Mouse (Mus musculus) liver, embryonic 15.5 days (tissue): ENCODE measurements around the gene Ruvbl1. TPM values are rescaled to one million over a fixed set of nuclear protein-coding genes. Genes with fewer than 3 reads are reported as not detected.

ENCODE experiments used
- ATAC-seq: fragments of 200-750 bp; cut with Nextera tagmentation; 2 replicates; pipeline ENCODE4 v1.8.0; 2017; ENCODE audit warnings: moderate number of reproducible peaks, mild to moderate bottlenecking, moderate library complexity; ENCODE audit not compliant: insufficient read depth
- H3K27ac ChIP-seq: fragments of 300-500 bp; sonication (generic); replicated peaks from 2 replicates; pipeline ENCODE4 v1.5.1; 2015; ENCODE audit warnings: mild to moderate bottlenecking, inconsistent platforms
- H3K27me3 ChIP-seq: fragments of 300-500 bp; sonication (generic); 2 replicates; pipeline ENCODE4 v1.6.1; 2015; ENCODE audit warnings: mild to moderate bottlenecking, inconsistent platforms
- H3K36me3 ChIP-seq: fragments of 300-500 bp; sonication (generic); replicated peaks from 2 replicates; pipeline ENCODE4 v1.6.1; 2015; ENCODE audit warnings: moderate library complexity, mild to moderate bottlenecking, inconsistent platforms
- H3K4me1 ChIP-seq: fragments of 300-500 bp; sonication (generic); replicated peaks from 2 replicates; pipeline ENCODE4 v1.6.1; 2015; ENCODE audit warnings: inconsistent platforms
- H3K4me2 ChIP-seq: fragments of 300-500 bp; sonication (generic); 2 replicates; pipeline ENCODE4 v1.6.1; 2015; ENCODE audit warnings: moderate library complexity, mild to moderate bottlenecking, inconsistent platforms
- H3K4me3 ChIP-seq: fragments of 300-500 bp; sonication (generic); replicated peaks from 2 replicates; pipeline ENCODE4 v1.5.1; 2015; ENCODE audit warnings: mild to moderate bottlenecking, inconsistent platforms
- H3K9ac ChIP-seq: fragments of 300-500 bp; sonication (generic); 2 replicates; pipeline ENCODE4 v1.6.1; 2015; ENCODE audit warnings: moderate library complexity, mild to moderate bottlenecking, inconsistent platforms
- H3K9me3 ChIP-seq: fragments of 300-500 bp; sonication (generic); replicated peaks from 2 replicates; pipeline ENCODE4 v1.6.1; 2016; ENCODE audit warnings: inconsistent platforms
- WGBS: fragments of 180-500 bp; shearing (Covaris S2); methylation state at CpG from one replicate; pipeline ENCODE4 v1.1.7; 2015; ENCODE audit warnings: mixed read lengths; ENCODE audit not compliant: insufficient replicate concordance; 5-methylcytosine and 5-hydroxymethylcytosine counted together
- polyA plus RNA-seq: library from polyadenylated mRNA; unstranded; fragments of >200 nt; fragmentation: Nextera tagmentation; extraction: Ambion mirVana; gene quantifications from 2 replicates; pipeline ENCODE4 v1.2.1, GENCODE M21; 2015

The Ruvbl1 gene
- polyA plus RNA-seq, 1 experiment from 2014 or later, result 68.2 TPM

- Histone ChIP-seq H3K36me3 (peaks cover 49% of the 10 kb centered on the region), H3K4me1 (peaks cover 66% of the 10 kb centered on the region), H3K4me3 (peak overlapping the region; percentile 64), H3K4me2 (peak overlapping the region; percentile 97), H3K27ac (peak overlapping the region; percentile 94), H3K9ac (peak overlapping the region; percentile 65), H3K9me3 (no peaks in the 10 kb centered on the region), H3K27me3 (no peaks in the 10 kb centered on the region)
- peak; percentile 56 for ATAC-seq
- 3% methylated on average over 76 of the region's 76 CpGs for WGBS
These were observed 34.5 kb downstream of the Ruvbl1 start for GRCm38 (mm10) chr6:88499481-88500404.

- peak overlapping the region; percentile 97 for H3K4me2 ChIP-seq
- peak overlapping the region; percentile 94 for H3K27ac ChIP-seq
- no peaks in the 10 kb centered on the region for H3K9me3 ChIP-seq
- ATAC-seq, result no peak
- peak overlapping the region; percentile 65 for H3K9ac ChIP-seq
- no peaks in the 10 kb centered on the region for H3K27me3 ChIP-seq
- peaks cover 55% of the 10 kb centered on the region for H3K36me3 ChIP-seq
- 10% methylated on average over 3 of the region's 3 CpGs for WGBS
- peak overlapping the region; percentile 64 for H3K4me3 ChIP-seq
- H3K4me1 ChIP-seq, result peaks cover 64% of the 10 kb centered on the region
These were observed 35.2 kb downstream of the Ruvbl1 start for GRCm38 (mm10) chr6:88500405-88500767.

DNA sequence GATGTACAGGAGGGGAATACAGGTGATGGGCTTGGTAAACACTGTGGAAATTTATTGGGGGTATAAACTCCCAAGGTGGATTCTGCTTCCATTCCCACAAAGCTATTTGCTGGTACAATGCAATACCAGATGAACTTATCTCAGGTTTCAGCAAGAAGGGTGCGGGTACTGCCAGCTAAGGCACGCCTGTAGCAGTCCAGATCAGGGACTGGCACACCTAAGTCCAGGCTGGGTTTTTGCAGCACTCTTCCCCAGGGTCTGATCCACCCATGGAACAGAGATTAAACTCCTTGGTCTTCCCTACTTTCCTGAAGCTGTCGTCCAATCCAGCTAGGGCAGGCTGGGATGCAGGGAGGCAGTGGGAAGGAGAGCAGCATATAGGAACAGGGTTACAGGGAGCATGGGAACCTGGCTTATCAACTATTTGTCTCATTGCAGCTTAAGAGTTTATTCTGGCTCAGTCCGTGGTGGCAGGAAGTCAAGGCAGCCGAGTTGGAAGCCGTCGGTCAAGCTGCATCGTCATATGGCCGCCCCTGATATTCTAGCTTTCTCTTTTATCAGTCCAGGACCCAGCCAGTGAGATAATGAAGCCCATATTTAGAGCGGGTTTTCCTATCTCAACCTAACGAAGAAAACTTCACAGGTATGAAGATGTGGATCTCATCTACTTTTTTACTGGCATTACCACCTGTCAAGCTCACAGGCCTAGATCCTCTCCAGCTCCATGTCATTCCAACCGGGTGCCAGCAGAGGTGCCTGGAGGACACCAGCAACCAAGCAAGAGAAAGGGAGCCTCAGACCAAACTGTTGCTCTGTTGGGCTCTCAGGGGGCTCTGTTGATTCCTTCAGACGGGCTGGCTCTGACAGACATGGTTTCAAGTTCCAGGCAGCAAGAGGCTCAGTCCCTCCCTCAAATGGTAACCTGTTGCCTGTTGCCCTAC is 37.1 kb downstream of the Ruvbl1 start:
- Histone ChIP-seq H3K4me3 (peak overlapping the region; percentile 22), H3K9ac (peak overlapping the region; percentile 48), H3K27me3 (no peaks in the 10 kb centered on the region), H3K4me2 (peak overlapping the region; percentile 67), H3K36me3 (peaks cover 64% of the 10 kb centered on the region), H3K27ac (peak overlapping the region; percentile 94), H3K9me3 (no peaks in the 10 kb centered on the region), H3K4me1 (peaks cover 58% of the 10 kb centered on the region)
- peak; percentile 66 for ATAC-seq
- WGBS, result 18% methylated on average over 13 of the region's 13 CpGs

DNA sequence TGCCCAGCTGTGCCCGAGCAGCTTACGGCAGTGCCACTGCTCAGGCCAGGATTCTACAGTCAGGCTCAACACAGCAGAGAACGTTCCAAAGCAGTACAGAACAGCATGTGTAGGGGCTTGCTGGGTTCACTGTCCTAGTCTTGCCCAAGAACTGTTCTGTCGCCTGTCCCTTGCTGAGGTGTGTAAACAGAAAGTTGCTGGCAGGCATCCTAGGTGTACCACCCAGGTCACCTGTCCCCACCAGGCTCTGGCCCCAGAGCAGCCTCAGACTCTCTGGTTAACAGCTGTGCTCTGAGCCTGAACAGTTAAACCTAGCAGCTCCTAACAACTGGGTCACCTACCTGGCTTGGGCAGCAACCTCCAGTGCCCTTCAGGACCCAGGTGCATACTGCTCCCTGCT is 37.8 kb downstream of the Ruvbl1 start:
- H3K27me3 ChIP-seq, result no peaks in the 10 kb centered on the region
- peaks cover 58% of the 10 kb centered on the region for H3K4me1 ChIP-seq
- H3K4me3 ChIP-seq, result no peak overlapping the region
- WGBS, result 69% methylated on average over 4 of the region's 4 CpGs
- H3K4me2 ChIP-seq, result peak overlapping the region; percentile 67; the same call in 1 of the 2 replicates
- ATAC-seq, result peak; percentile 16
- 0 out of 2 replicates have a peak overlapping the region, but pooled peaks have one; percentile 12 for H3K9ac ChIP-seq
- H3K27ac ChIP-seq, result peak overlapping the region; percentile 94
- H3K36me3 ChIP-seq, result peaks cover 64% of the 10 kb centered on the region
- no peaks in the 10 kb centered on the region for H3K9me3 ChIP-seq

- peaks cover 78% of the 10 kb centered on the region for H3K36me3 ChIP-seq
- no peak overlapping the region for H3K27ac ChIP-seq
- no peak overlapping the region for H3K4me2 ChIP-seq
- ATAC-seq, result no peak
- no peak overlapping the region for H3K4me3 ChIP-seq
- WGBS, result 76% methylated on average over 8 of the region's 8 CpGs
- peaks cover 31% of the 10 kb centered on the region for H3K4me1 ChIP-seq
- no peaks in the 10 kb centered on the region for H3K27me3 ChIP-seq
- no peak overlapping the region for H3K9ac ChIP-seq
- H3K9me3 ChIP-seq, result no peaks in the 10 kb centered on the region
These were observed 48.8 kb downstream of the Ruvbl1 start for GRCm38 (mm10) chr6:88513984-88514383.

GRCm38 (mm10) chr6:88514546-88514945 is 49.3 kb downstream of the Ruvbl1 start:
- 76% methylated on average over 4 of the region's 4 CpGs for WGBS
- Histone ChIP-seq H3K27ac (no peak overlapping the region), H3K36me3 (peaks cover 73% of the 10 kb centered on the region), H3K4me3 (no peak overlapping the region), H3K4me2 (no peak overlapping the region), H3K9ac (no peak overlapping the region), H3K9me3 (no peaks in the 10 kb centered on the region), H3K4me1 (peaks cover 37% of the 10 kb centered on the region), H3K27me3 (no peaks in the 10 kb centered on the region)
- no peak for ATAC-seq

- 77% methylated on average over 8 of the region's 8 CpGs for WGBS
- Histone ChIP-seq H3K4me3 (no peak overlapping the region), H3K27me3 (no peaks in the 10 kb centered on the region), H3K9ac (no peak overlapping the region), H3K36me3 (peaks cover 58% of the 10 kb centered on the region), H3K9me3 (no peaks in the 10 kb centered on the region), H3K27ac (no peak overlapping the region), H3K4me1 (peaks cover 39% of the 10 kb centered on the region), H3K4me2 (0 out of 2 replicates have a peak overlapping the region, but pooled peaks have one; percentile 23)
- no peak for ATAC-seq
These were observed 50.8 kb downstream of the Ruvbl1 start for GRCm38 (mm10) chr6:88515971-88516370.

- WGBS, result 64% methylated on average over 5 of the region's 5 CpGs
- no peaks in the 10 kb centered on the region for H3K27me3 ChIP-seq
- no peak overlapping the region for H3K27ac ChIP-seq
- no peak overlapping the region for H3K9ac ChIP-seq
- no peak for ATAC-seq
- no peaks in the 10 kb centered on the region for H3K9me3 ChIP-seq
- H3K4me2 ChIP-seq, result peak overlapping the region; percentile 93
- H3K36me3 ChIP-seq, result peaks cover 52% of the 10 kb centered on the region
- H3K4me3 ChIP-seq, result peak overlapping the region; percentile 82
- H3K4me1 ChIP-seq, result peaks cover 39% of the 10 kb centered on the region
These were observed 51.5 kb downstream of the Ruvbl1 start for GRCm38 (mm10) chr6:88516667-88517066.

GRCm38 (mm10) chr6:88517701-88518403 is 52.6 kb downstream of the Ruvbl1 start:
- ATAC-seq, result no peak
- peak overlapping the region; percentile 96 for H3K9ac ChIP-seq
- H3K4me3 ChIP-seq, result peak overlapping the region; percentile 82
- peaks cover 39% of the 10 kb centered on the region for H3K4me1 ChIP-seq
- peak overlapping the region; percentile 93 for H3K27ac ChIP-seq
- H3K27me3 ChIP-seq, result no peaks in the 10 kb centered on the region
- no peaks in the 10 kb centered on the region for H3K9me3 ChIP-seq
- 8% methylated on average over 18 of the region's 18 CpGs for WGBS
- peaks cover 40% of the 10 kb centered on the region for H3K36me3 ChIP-seq
- peak overlapping the region; percentile 93 for H3K4me2 ChIP-seq

DNA sequence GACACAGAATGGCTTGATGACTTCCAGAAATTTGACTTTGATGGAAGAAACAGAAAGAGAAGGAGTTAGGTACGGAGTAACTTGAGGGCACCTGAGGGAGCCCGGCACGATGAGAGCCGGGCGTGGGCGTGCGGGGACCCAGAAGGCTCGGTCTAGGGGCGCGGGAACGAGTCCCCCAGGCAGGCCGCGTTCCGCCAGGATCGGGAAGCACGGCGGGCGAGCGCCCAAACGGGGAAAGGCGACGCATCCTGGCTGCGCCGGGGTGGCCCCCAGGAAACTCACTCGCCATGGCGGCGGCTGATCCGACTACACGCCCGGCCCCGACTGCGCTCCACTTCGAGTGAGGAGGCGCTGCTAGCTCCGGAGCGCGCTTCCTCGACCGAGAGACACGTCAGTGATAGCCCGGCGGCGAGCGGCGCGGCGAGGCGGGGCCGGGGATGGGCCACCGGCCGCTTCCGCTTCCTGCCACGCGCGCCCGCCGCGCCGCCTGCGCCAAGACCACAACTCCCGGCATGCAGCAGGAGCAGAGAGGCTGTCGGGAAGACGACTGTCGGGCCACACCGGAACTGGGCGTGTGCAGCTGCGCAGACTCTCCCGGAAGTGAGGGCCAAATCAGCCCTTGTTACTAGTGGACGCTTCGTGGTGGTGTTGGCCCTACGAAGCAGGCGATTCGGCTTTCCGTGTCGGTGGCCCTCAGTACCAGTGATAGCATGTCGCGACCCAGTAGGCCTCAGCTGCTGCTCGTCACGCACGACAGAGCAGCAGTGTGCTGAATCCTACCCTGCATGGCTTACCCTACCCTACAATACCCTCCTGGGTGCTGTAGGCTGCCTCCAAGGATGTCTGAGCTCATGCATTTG is 53.4 kb downstream of the Ruvbl1 start, which contains the start of gene Sec61a1:
Gene Sec61a1 (minus strand): TSS at position 502 of the 860 bp plus-strand sequence.
- ATAC-seq, result peak; percentile 95
- no peaks in the 10 kb centered on the region for H3K27me3 ChIP-seq
- H3K36me3 ChIP-seq, result peaks cover 32% of the 10 kb centered on the region
- peak within 1 kb of the TSS; percentile 82 for H3K4me3 ChIP-seq
- peak within 1 kb of the TSS; percentile 93 for H3K27ac ChIP-seq
- peak within 1 kb of the TSS; percentile 93 for H3K4me2 ChIP-seq
- peaks cover 39% of the 10 kb centered on the region for H3K4me1 ChIP-seq
- no peaks in the 10 kb centered on the region for H3K9me3 ChIP-seq
- under 1% methylated on average over 80 of the region's 80 CpGs for WGBS
- peak within 1 kb of the TSS; percentile 96 for H3K9ac ChIP-seq
